Mouse (Mus musculus): ENCODE measurements around the gene Adgrb3.

DNA sequence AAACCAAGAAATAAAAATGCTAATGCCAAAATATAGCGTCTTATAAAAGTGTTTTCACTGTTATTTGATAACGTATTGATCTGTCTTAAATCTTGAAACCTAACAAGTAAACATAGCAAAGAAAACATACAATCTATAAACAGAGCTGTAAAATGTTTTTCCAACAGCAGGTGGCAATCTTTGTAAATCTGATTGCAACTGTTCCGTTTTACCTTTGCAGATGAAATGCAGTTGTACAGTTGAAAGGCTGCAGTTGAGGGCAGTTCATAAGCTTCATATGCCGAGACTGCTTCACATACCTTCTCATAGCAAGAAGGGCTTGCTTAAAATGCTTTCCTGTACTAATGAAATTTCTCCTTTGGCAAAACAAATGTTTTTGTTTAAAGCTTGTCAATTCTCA lies 302.5 kb downstream of the Adgrb3 start:
- TF ChIP-seq EP300 (IDR thresholded peaks at IDR 0.05; ENCODE audit: insufficient read depth, low read depth, low read length) = no peak
- no peak for TF ChIP-seq POLR2A (IDR thresholded peaks at IDR 0.05; ENCODE audit: insufficient read depth, low read length)
